Mouse (Mus musculus): ENCODE data around the gene Gm8453. TPM values are rescaled to one million over a fixed set of nuclear protein-coding genes. Genes with fewer than 3 reads are reported as not detected.
"Not testable (repeated sequence)": the region's sequence is repeated elsewhere in the genome, so short reads cannot be mapped to it uniquely, and the experiment has no call there.

Gm8453 gene
- not detected for total RNA-seq (2022)

GRCm38 (mm10) chr7:22229384-22229783 lies at the start of gene Gm8453:
Gm8453 (minus strand) TSS chr7:22229484.
- not testable (repeated sequence) for DNase-seq (ENCODE audit: low spot score)

DNA sequence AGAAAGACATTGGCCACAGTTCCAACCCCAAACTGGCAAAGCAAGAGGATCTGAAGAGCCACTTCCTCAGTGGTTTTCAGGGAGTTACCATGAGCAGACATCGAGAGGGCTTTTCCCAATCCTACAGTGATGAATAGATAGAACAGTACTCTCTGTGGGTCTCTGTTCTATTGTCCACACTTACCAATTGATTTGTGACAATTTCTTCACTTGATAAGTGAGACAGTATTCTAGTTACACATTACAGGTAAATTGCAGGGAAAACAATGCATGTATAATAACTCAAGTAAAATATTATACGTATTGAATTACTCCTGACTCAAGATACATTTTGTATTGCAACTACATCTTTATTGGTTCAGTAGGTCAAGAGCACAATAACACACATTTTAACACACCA lies 28.1 kb downstream of the Gm8453 start, which contains the start of gene Gm8653:
Gm8653 (minus strand) TSS at position 101 of the 400 bp plus-strand sequence.
- DNase-seq (ENCODE audit: low spot score) = not testable (repeated sequence)

GRCm38 (mm10) chr7:22189077-22189476 lies 40.2 kb downstream of the Gm8453 start, which contains the start of gene Vmn1r143:
Vmn1r143 (plus strand) TSS chr7:22189377.
- DNase-seq (ENCODE audit: low spot score) = not testable (repeated sequence)

Other genes starting within 250 kb of the Gm8453 start
- gene Vmn1r137, start 234.9 kb downstream of the Gm8453 start, total RNA-seq (2022) = not detected
- gene Vmn1r138, start 200.6 kb downstream of the Gm8453 start, total RNA-seq (2022) = not detected
- gene Gm6176, start 173.2 kb downstream of the Gm8453 start, total RNA-seq (2022) = not detected
- not detected for gene Vmn1r139, start 160.4 kb downstream of the Gm8453 start, total RNA-seq (2022)
- gene Gm16451, start 111.2 kb downstream of the Gm8453 start, total RNA-seq (2022) = not detected
- not detected for gene Gm10666, start 94.7 kb downstream of the Gm8453 start, total RNA-seq (2022)
- not detected for gene Vmn1r142, start 65.4 kb downstream of the Gm8453 start, total RNA-seq (2022)
- not detected for gene Vmn1r143, start 40.1 kb downstream of the Gm8453 start, total RNA-seq (2022)
- not detected for gene Gm8653, start 28.2 kb downstream of the Gm8453 start, total RNA-seq (2022)
- gene Gm4187, start 100.2 kb upstream of the Gm8453 start, total RNA-seq (2022) = not detected
- not detected for gene Gm8660, start 141.6 kb upstream of the Gm8453 start, total RNA-seq (2022)
- gene Vmn1r148, start 184.1 kb upstream of the Gm8453 start, total RNA-seq (2022) = not detected
- not detected for gene Vmn1r149, start 208.7 kb upstream of the Gm8453 start, total RNA-seq (2022)
- gene Gm10665, start 234.6 kb upstream of the Gm8453 start, total RNA-seq (2022) = not detected

Measured in heart, adult 8-10 months (tissue).